Mouse (Mus musculus) cerebellum, adult 11 months (tissue): ENCODE results near the gene Trpm3.
"Not testable (repeated sequence)": the region's sequence is repeated elsewhere in the genome, so short reads cannot be mapped to it uniquely, and the experiment has no call there.

Experiments used
- DNase-seq: peaks from one replicate; pipeline ENCODE4 v3.0.0; 2022

The Trpm3 gene

GRCm38 (mm10) chr19:22775191-22775695 is 636.4 kb downstream of the Trpm3 start:
- DNase-seq = no peak

- DNase-seq = no peak
These were observed 641.5 kb downstream of the Trpm3 start for GRCm38 (mm10) chr19:22780192-22780843.

- DNase-seq = no peak
These were observed 642.7 kb downstream of the Trpm3 start for GRCm38 (mm10) chr19:22781579-22781978.

- DNase-seq = no peak
These were observed 644.9 kb downstream of the Trpm3 start for GRCm38 (mm10) chr19:22783745-22784144.

GRCm38 (mm10) chr19:22789753-22790152 is 650.9 kb downstream of the Trpm3 start:
- DNase-seq = no peak

- DNase-seq = no peak
These were observed 658.1 kb downstream of the Trpm3 start for GRCm38 (mm10) chr19:22796996-22797395.

GRCm38 (mm10) chr19:22800471-22800870 is 661.6 kb downstream of the Trpm3 start:
- DNase-seq = no peak

GRCm38 (mm10) chr19:22803396-22803795 is 664.5 kb downstream of the Trpm3 start:
- no peak for DNase-seq

- DNase-seq = peak; percentile 66
These were observed 665.5 kb downstream of the Trpm3 start for GRCm38 (mm10) chr19:22804311-22804710.

- DNase-seq = no peak
These were observed 671.4 kb downstream of the Trpm3 start for GRCm38 (mm10) chr19:22810247-22810646.

- no peak for DNase-seq
These were observed 682.9 kb downstream of the Trpm3 start for GRCm38 (mm10) chr19:22821741-22822140.

GRCm38 (mm10) chr19:22823491-22823981 is 684.7 kb downstream of the Trpm3 start:
- DNase-seq = no peak

GRCm38 (mm10) chr19:22825812-22826211 is 687.0 kb downstream of the Trpm3 start:
- DNase-seq = no peak

GRCm38 (mm10) chr19:22828198-22828742 is 689.4 kb downstream of the Trpm3 start:
- DNase-seq = no peak

GRCm38 (mm10) chr19:22841081-22842040 is 702.5 kb downstream of the Trpm3 start:
- no peak for DNase-seq

GRCm38 (mm10) chr19:22842697-22843096 is 703.9 kb downstream of the Trpm3 start:
- peak; percentile 66 for DNase-seq

GRCm38 (mm10) chr19:22847696-22848095 is 708.9 kb downstream of the Trpm3 start:
- no peak for DNase-seq

- DNase-seq = no peak
These were observed 709.4 kb downstream of the Trpm3 start for GRCm38 (mm10) chr19:22848251-22848650.

- no peak for DNase-seq
These were observed 710.1 kb downstream of the Trpm3 start for GRCm38 (mm10) chr19:22848783-22849576.

- not testable (repeated sequence) for DNase-seq
These were observed 712.6 kb downstream of the Trpm3 start for GRCm38 (mm10) chr19:22851423-22851822.

GRCm38 (mm10) chr19:22859644-22860043 is 720.8 kb downstream of the Trpm3 start:
- DNase-seq = peak; percentile 37

GRCm38 (mm10) chr19:22867456-22867855 is 728.6 kb downstream of the Trpm3 start:
- no peak for DNase-seq
